Mouse (Mus musculus) liver, embryonic 16.5 days (tissue): Measurements from ENCODE around the gene Ston2. TPM values are rescaled to one million over a fixed set of nuclear protein-coding genes. Genes with fewer than 3 reads are reported as not detected.

Source experiments
- ATAC-seq: fragments of 200-750 bp; cut with Nextera tagmentation; 2 replicates; pipeline ENCODE4 v1.8.0; 2017; ENCODE audit warnings: low read depth, mild to moderate bottlenecking, moderate number of reproducible peaks, moderate library complexity
- H3K27ac ChIP-seq: fragments of 300-500 bp; sonication (generic); 2 replicates; pipeline ENCODE4 v1.5.1; 2014; ENCODE audit warnings: mild to moderate bottlenecking, low read length
- H3K27me3 ChIP-seq: fragments of 300-500 bp; sonication (generic); 2 replicates; pipeline ENCODE4 v1.6.1; 2014; ENCODE audit warnings: low read depth, low read length, mixed read lengths; ENCODE audit not compliant: control insufficient read depth, insufficient read depth
- H3K36me3 ChIP-seq: fragments of 300-500 bp; sonication (generic); 2 replicates; pipeline ENCODE4 v1.6.1; 2014; ENCODE audit warnings: mild to moderate bottlenecking; ENCODE audit not compliant: control insufficient read depth, insufficient read depth
- H3K4me1 ChIP-seq: fragments of 300-500 bp; sonication (generic); 2 replicates; pipeline ENCODE4 v1.6.1; 2014; ENCODE audit warnings: low read depth, low read length, mixed read lengths; ENCODE audit not compliant: control insufficient read depth
- H3K4me2 ChIP-seq: fragments of 300-500 bp; sonication (generic); 2 replicates; pipeline ENCODE4 v1.6.1; 2014; ENCODE audit warnings: low read depth, low read length, mixed read lengths
- H3K4me3 ChIP-seq: fragments of 300-500 bp; sonication (generic); 2 replicates; pipeline ENCODE4 v1.5.1; 2014; ENCODE audit warnings: low read depth, mild to moderate bottlenecking, low read length
- H3K9ac ChIP-seq: fragments of 300-500 bp; sonication (generic); 2 replicates; pipeline ENCODE4 v1.6.1; 2014; ENCODE audit warnings: low read depth, low read length
- H3K9me3 ChIP-seq: fragments of 300-500 bp; sonication (generic); replicated peaks from 2 replicates; pipeline ENCODE4 v1.6.1; 2016; ENCODE audit warnings: low read length; ENCODE audit not compliant: control insufficient read depth
- WGBS: fragments of 180-500 bp; shearing (Covaris S2); extraction: QIAGEN DNeasy Blood & Tissue Kit; methylation state at CpG from one replicate; pipeline ENCODE4 v1.1.7; 2014; ENCODE audit not compliant: insufficient replicate concordance; 5-methylcytosine and 5-hydroxymethylcytosine counted together
- polyA plus RNA-seq: library from polyadenylated mRNA; unstranded; fragments of >200 nt; fragmentation: Nextera tagmentation; extraction: Ambion mirVana; gene quantifications from 2 replicates; pipeline ENCODE4 v1.2.1, GENCODE M21; 2015

The Ston2 gene
- polyA plus RNA-seq, 1 experiment from 2014 or later, result 10.6 TPM

- H3K4me1 ChIP-seq, result peaks cover 3% of the 10 kb centered on the region
- no peaks in the 10 kb centered on the region for H3K27me3 ChIP-seq
- H3K4me3 ChIP-seq, result no peak overlapping the region
- no peak overlapping the region for H3K4me2 ChIP-seq
- H3K36me3 ChIP-seq, result no peaks in the 10 kb centered on the region
- 51% methylated on average over 7 of the region's 7 CpGs for WGBS
- H3K27ac ChIP-seq, result no peak overlapping the region
- ATAC-seq, result no peak
- no peaks in the 10 kb centered on the region for H3K9me3 ChIP-seq
- no peak overlapping the region for H3K9ac ChIP-seq
These were observed 147.5 kb downstream of the Ston2 start for GRCm38 (mm10) chr12:91640712-91641111.

DNA sequence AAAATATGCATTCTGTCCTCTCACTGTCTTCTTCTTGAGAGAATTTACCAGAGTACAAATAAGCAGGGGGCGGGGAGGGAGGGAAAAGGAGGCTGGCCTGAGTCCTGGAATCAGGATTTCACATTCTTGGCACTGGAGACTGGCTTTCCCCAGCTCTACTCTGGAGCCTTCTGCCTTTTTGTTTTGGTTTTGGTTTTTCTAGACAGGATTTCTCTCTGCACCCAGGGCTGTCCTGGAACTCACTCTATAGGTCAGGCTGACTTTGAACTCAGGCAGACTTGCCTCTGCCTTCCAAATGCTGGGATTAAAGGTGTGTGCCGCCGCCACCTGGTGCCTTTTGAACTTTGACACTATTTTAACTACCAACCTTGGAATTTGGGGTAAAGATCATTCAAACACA, 149.8 kb downstream of the Ston2 start:
- Histone ChIP-seq H3K27ac (no peak overlapping the region), H3K9me3 (no peaks in the 10 kb centered on the region), H3K4me1 (peaks cover 3% of the 10 kb centered on the region; the same call in 1 of the 2 replicates), H3K36me3 (no peaks in the 10 kb centered on the region), H3K27me3 (no peaks in the 10 kb centered on the region), H3K4me3 (no peak overlapping the region), H3K4me2 (no peak overlapping the region), H3K9ac (no peak overlapping the region)
- ATAC-seq, result no peak
- WGBS, result 76% methylated on average over 3 of the region's 3 CpGs

DNA sequence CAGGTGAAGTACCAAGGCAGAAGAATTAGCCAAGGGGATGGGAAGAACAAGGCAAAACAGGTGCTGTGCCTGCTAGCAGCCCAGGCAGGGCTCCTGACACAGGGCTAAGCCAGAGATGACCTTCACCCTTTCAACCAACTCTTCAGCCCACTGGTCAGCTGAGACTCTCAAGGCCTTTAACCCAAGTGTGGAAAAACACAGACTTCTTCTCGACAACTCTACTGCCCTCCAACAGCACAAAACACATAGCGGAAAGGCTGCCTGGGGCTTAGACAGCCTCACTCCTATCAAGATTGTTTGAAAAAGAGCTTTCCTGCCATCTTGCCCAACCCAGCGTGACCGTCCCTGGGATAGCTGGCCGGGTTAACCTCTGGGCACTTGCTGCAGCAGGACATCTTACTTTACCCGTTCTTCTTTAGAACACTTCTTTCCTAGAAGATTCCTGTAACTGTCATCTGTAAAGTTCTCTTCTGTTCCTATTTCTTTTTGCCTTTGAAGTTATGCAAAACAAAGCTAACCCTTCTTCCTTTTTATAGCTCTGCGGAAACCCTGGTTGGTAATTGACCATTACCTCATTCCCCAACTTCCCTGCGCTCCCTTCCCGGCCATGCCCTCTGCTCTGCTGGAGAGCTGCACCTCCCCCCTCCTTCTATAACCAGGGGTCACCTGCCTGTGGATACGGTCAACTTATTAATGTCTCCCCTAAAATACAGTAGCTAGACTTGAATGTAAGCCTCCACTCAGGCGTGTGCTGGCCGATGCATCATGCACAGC, 150.9 kb downstream of the Ston2 start:
- Histone ChIP-seq H3K4me3 (no peak overlapping the region), H3K4me2 (no peak overlapping the region; the same call in 1 of the 2 replicates), H3K36me3 (no peaks in the 10 kb centered on the region), H3K27ac (no peak overlapping the region), H3K4me1 (peaks cover 3% of the 10 kb centered on the region; the same call in 1 of the 2 replicates), H3K9ac (no peak overlapping the region), H3K27me3 (no peaks in the 10 kb centered on the region), H3K9me3 (no peaks in the 10 kb centered on the region)
- 0 out of 2 replicates have a peak, but pooled peaks have one; percentile 45 for ATAC-seq
- 61% methylated on average over 12 of the region's 12 CpGs for WGBS

- Histone ChIP-seq H3K27me3 (no peaks in the 10 kb centered on the region), H3K4me1 (no peaks in the 10 kb centered on the region), H3K27ac (no peak overlapping the region), H3K36me3 (no peaks in the 10 kb centered on the region), H3K9me3 (no peaks in the 10 kb centered on the region), H3K9ac (no peak overlapping the region), H3K4me2 (no peak overlapping the region), H3K4me3 (no peak overlapping the region)
- ATAC-seq, result no peak
- 57% methylated on average over 5 of the region's 5 CpGs for WGBS
These were observed 161.7 kb downstream of the Ston2 start for GRCm38 (mm10) chr12:91626482-91626881.

- no peaks in the 10 kb centered on the region for H3K27me3 ChIP-seq
These were observed 163.2 kb downstream of the Ston2 start for GRCm38 (mm10) chr12:91625013-91625412.

DNA sequence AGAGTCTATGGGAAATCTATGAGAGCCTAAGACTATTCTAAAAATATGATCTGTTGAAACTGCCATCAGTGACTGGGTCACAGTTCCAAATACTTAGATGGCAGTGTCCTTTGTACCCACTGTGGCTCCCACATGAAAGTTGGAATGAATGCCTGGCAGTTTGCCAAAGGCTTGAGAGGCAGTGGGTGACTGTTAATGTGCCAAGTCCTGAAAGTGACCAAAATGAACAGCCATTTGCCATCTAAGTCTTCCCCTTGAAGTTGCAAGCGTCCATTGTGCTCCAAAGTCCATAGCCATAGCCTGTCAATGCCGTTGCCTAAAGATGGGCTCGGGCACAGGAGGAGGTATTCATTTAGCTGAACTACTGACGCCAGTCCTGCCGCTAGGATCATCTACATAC, 178.8 kb downstream of the Ston2 start:
- Histone ChIP-seq H3K27me3 (no peaks in the 10 kb centered on the region), H3K4me3 (no peak overlapping the region), H3K9me3 (no peaks in the 10 kb centered on the region), H3K4me1 (no peaks in the 10 kb centered on the region), H3K9ac (no peak overlapping the region), H3K4me2 (no peak overlapping the region), H3K27ac (no peak overlapping the region), H3K36me3 (no peaks in the 10 kb centered on the region)
- WGBS, result 73% methylated on average over 5 of the region's 5 CpGs
- no peak for ATAC-seq

More at GRCm38 (mm10) chr12:91625013-91625412, 163.2 kb downstream of the Ston2 start:
- no peak overlapping the region for H3K4me2 ChIP-seq
- no peaks in the 10 kb centered on the region for H3K36me3 ChIP-seq
- H3K4me3 ChIP-seq, result no peak overlapping the region
- no peak overlapping the region for H3K27ac ChIP-seq
- H3K9me3 ChIP-seq, result no peaks in the 10 kb centered on the region
- ATAC-seq, result no peak
- 52% methylated on average over 1 of the region's 1 CpGs for WGBS
- no peak overlapping the region for H3K9ac ChIP-seq
- no peaks in the 10 kb centered on the region for H3K4me1 ChIP-seq

GRCm38 (mm10) chr12:91607678-91608077, 180.5 kb downstream of the Ston2 start:
- ATAC-seq, result no peak
- WGBS, result 60% methylated on average over 7 of the region's 7 CpGs

GRCm38 (mm10) chr12:91606651-91607050, 181.5 kb downstream of the Ston2 start:
- ATAC-seq, result no peak
- no peaks in the 10 kb centered on the region for H3K27me3 ChIP-seq
- WGBS, result 72% methylated on average over 13 of the region's 13 CpGs
- H3K9me3 ChIP-seq, result no peaks in the 10 kb centered on the region
- H3K36me3 ChIP-seq, result no peaks in the 10 kb centered on the region
- H3K4me1 ChIP-seq, result no peaks in the 10 kb centered on the region
- no peak overlapping the region for H3K4me3 ChIP-seq
- H3K27ac ChIP-seq, result no peak overlapping the region
- H3K9ac ChIP-seq, result no peak overlapping the region
- H3K4me2 ChIP-seq, result no peak overlapping the region

More at GRCm38 (mm10) chr12:91607678-91608077, 180.5 kb downstream of the Ston2 start:
- Histone ChIP-seq H3K9ac (no peak overlapping the region), H3K36me3 (no peaks in the 10 kb centered on the region), H3K27me3 (no peaks in the 10 kb centered on the region), H3K9me3 (no peaks in the 10 kb centered on the region), H3K4me3 (no peak overlapping the region), H3K4me2 (no peak overlapping the region), H3K27ac (no peak overlapping the region), H3K4me1 (no peaks in the 10 kb centered on the region)

GRCm38 (mm10) chr12:91604600-91604999, 183.6 kb downstream of the Ston2 start:
- 45% methylated on average over 6 of the region's 6 CpGs for WGBS
- Histone ChIP-seq H3K4me3 (no peak overlapping the region), H3K36me3 (no peaks in the 10 kb centered on the region), H3K27ac (no peak overlapping the region), H3K4me1 (no peaks in the 10 kb centered on the region), H3K27me3 (no peaks in the 10 kb centered on the region), H3K9ac (no peak overlapping the region), H3K4me2 (no peak overlapping the region), H3K9me3 (no peaks in the 10 kb centered on the region)
- ATAC-seq, result no peak
